Mouse (Mus musculus): ENCODE data around the gene Zfp654.
"Not testable (repeated sequence)": the region's sequence is repeated elsewhere in the genome, so short reads cannot be mapped to it uniquely, and the experiment has no call there.

Gene Zfp654

GRCm38 (mm10) chr16:64851563-64852362, at the start of gene Zfp654, which contains the start of gene Cggbp1:
Zfp654 (minus strand) TSS chr16:64851652.
Cggbp1 (plus strand) TSS chr16:64851996.
- DNase-seq = peak; percentile 100

DNA sequence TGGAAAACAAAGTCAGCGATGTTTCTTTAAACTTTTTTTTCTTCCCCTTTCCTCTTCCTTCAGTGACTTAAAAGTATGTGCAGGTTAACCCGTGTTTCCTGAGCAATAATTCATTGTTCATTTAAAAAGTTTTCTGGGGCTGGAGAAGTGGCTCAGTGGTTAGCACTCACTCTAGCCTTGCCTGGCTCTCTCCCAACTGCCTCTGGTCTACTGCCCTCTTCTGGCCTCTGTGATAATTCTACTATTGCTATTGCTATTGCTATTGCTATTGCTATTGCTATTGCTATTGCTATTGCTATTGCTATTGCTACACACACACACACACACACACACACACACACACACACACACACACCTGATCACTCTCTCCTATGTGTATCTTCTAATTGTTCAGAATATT, 47.6 kb upstream of the Zfp654 start:
- DNase-seq = no peak

DNA sequence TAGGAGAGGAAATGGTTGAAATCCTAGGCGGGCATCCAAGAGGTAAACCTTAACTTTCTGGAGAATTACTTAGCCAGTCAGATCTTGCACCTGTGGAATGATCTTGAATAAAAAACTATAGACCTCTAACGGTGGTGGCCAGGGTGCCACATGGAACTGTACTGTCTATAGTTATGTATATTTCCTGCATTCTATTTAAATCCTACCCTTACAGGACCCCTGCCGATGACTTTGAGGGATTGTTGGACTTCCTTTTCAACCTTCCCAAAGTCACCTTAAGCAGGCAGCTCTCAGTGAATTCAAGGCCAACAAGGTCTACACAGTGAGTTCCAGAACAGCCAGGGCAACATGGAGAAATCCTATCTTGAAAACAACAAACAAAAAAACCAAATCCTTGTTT, 38.0 kb upstream of the Zfp654 start:
- DNase-seq = no peak

DNA sequence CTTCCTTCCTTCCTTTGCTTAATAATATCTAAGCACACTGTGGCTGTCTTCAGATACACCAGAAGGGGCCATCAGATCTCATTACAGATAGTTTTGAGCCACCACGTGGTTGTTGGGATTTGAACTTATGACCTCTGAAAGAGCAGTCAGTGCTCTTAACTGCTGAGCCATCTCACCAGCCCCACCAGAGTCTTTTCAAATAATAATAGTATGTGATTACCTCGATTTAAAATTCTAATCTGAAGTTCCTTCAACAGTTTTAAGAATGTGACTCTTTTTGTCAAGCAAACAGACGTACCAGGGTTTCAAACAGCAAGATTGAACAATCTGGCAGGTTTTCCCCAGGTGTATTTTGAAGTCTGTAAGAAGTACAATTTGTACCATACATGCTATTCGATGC, 34.1 kb upstream of the Zfp654 start:
- no peak for DNase-seq

- DNase-seq = no peak
These were observed 33.7 kb upstream of the Zfp654 start for GRCm38 (mm10) chr16:64885142-64885541.

DNA sequence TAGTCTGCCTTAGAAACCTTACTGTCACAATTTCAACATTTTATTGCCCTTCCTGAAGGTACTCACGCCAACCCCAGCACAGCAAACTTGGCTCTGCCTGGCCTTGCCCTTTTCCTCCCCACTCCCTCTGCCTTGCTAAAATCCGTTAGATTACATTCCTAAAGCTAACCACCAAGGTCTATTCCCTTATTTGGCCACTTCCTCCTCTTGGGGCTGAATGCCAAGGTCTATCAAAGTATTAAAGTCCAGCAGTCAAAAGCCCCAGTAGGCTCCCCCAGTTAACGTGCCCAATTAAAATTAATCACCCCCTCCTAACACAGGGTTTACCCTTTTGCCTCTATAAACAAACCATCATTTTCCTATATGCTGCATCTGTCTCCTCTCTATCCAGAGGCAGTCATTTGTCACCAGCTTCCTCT, 33.0 kb upstream of the Zfp654 start:
- DNase-seq = no peak

GRCm38 (mm10) chr16:64883896-64884295, 32.4 kb upstream of the Zfp654 start:
- no peak for DNase-seq

- DNase-seq = no peak
These were observed 30.0 kb upstream of the Zfp654 start for GRCm38 (mm10) chr16:64881442-64881841.

DNA sequence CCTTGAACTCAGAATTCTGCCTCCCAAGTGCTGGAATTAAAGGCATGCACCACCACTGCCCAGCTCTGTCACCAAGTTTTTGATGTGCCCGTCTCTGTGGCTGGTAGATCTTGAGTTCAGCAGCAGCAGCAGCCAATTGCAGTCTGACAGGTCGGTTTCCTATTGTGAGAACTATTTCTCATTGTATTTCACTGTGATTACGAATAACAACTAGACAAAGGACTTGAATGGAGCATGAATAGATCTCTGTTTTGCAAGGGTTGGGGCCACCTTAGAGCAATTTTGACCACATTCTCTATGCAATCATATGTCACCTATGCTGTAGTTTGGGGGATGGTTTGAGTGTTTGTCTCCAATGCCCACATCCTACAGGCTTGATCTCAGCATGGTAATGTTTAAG, 29.5 kb upstream of the Zfp654 start:
- no peak for DNase-seq

- DNase-seq = no peak
These were observed 28.3 kb upstream of the Zfp654 start for GRCm38 (mm10) chr16:64879735-64880134.

GRCm38 (mm10) chr16:64878611-64879132, 27.2 kb upstream of the Zfp654 start:
- no peak for DNase-seq

- no peak for DNase-seq
These were observed 25.9 kb upstream of the Zfp654 start for GRCm38 (mm10) chr16:64877314-64877713.

- DNase-seq = no peak
These were observed 25.3 kb upstream of the Zfp654 start for GRCm38 (mm10) chr16:64876631-64877265.

GRCm38 (mm10) chr16:64875822-64876221, 24.4 kb upstream of the Zfp654 start:
- DNase-seq = no peak

DNA sequence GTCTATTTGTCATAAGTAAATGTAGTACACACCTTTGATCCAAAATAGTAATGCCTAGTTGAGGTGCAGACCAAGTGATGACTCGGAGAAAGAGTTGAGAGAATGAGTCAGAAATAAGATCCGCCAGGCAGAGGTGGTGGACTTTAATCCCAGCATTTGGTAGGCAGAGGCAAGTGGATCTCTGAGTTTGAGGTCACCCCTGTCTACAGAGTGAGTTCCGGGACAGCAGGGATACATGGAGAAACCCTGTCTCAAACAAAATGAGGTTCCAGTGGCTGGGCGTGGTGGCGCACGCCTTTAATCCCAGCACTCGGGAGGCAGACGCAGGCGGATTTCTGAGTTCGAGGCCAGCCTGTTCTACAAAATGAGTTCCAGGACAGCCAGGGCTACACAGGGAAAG, 23.9 kb upstream of the Zfp654 start:
- no peak for DNase-seq

- DNase-seq = peak; percentile 21
These were observed 22.2 kb upstream of the Zfp654 start for GRCm38 (mm10) chr16:64873416-64874305.

GRCm38 (mm10) chr16:64872841-64873240, 21.4 kb upstream of the Zfp654 start:
- DNase-seq = no peak

GRCm38 (mm10) chr16:64872296-64872695, 20.8 kb upstream of the Zfp654 start:
- no peak for DNase-seq

DNA sequence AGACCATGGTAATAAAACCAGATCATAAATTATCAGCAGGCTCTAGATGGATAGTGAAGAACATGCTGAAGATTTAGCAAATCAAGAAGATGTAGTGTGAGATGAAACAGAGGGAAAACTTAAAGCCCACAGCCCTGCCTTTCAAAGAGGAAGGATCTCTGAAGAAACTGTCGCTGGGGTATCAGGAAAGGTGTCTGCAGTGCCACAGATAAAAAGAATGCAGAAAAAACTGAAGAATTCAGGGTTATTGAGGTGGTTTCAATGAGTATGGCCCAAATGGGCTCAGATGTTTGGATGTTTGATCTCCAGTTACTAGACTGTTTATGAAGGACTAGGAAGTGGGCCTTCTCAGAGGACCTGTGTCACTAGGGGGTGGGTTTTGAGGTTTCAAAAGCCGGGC, 18.2 kb upstream of the Zfp654 start:
- no peak for DNase-seq

DNA sequence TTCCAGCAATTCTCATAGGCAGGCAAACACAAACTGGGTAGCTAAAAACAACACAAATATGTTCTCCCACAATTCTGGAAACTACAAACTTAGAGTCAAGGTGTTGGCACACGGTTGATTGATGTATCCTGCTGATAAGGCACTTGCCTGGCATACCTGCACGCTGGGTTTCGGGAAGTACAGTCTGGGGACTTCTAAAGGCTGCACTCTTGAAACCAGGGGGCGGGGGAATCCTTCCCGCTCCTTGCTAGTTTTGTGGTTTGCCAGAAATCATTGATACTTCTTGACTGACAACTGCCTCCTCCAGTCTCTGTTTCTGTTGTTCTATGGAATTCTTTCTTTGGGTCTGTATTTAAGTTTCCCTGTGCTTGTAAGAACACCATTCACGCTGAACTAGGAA, 17.2 kb upstream of the Zfp654 start:
- no peak for DNase-seq

GRCm38 (mm10) chr16:64865841-64866240, 14.4 kb upstream of the Zfp654 start:
- not testable (repeated sequence) for DNase-seq

DNA sequence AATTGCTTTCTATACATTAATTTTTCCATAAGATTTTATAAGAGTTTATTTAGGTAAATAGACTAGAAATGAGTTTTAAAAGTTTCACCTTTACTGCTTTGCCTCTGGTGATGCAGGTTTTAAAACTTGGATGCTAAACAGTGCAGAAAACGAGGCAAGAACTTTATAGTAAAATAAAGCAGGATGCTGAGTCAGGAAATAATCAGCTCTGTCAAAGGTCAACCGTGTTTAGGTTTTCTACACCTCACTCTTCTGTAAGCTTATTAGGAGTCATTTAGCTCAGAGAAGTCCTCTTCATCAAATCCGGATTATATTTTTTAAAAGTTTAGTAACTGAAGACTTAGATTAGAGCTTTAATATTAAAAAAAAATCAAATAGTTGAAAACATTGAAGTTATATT, 5.5 kb upstream of the Zfp654 start:
- DNase-seq = no peak

- DNase-seq = no peak
These were observed 1.4 kb upstream of the Zfp654 start for GRCm38 (mm10) chr16:64852891-64853290.

Measured in cerebellum, adult 11-12 months (tissue).